Mouse (Mus musculus) olfactory bulb, adult 2 months (tissue): Measurements from ENCODE around the gene Ifi35.

ENCODE experiments used
- CTCF ChIP-seq: fragments of 200-500 bp; IDR thresholded peaks from 2 replicates; pipeline ENCODE4 v1.5.1; 2012; ENCODE audit warnings: low read depth, mild to moderate bottlenecking, low read length, moderate library complexity; ENCODE audit not compliant: insufficient read depth
- POLR2A ChIP-seq: fragments of 200-500 bp; IDR thresholded peaks from 2 replicates; pipeline ENCODE4 v1.6.1; 2012; ENCODE audit warnings: mild to moderate bottlenecking, low read depth, low read length, moderate library complexity; ENCODE audit not compliant: insufficient read depth

DNA sequence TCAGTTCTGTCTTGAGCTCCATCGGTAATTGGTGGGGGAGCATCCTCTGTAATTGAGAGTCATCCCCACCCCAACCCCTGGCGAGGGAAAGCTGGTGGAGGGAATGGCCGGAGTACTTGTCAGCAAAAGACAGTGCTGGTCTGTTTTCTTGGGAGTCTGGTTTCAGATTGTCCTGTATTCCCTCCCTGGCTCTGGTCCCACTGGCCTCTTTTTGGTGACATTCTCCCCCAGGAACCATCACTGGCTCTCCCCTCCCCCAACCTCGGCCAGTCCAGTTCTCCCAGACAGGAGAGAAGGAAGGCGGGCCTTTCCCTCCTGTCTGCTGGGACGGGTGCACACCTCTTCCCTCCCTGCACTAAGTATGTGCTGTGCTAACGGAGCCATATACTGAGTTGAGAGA, 24.1 kb downstream of the Ifi35 start:
- no peak for TF ChIP-seq CTCF
- TF ChIP-seq POLR2A, result no peak
